Mouse (Mus musculus): Measurements from ENCODE around the gene Cntnap5a.

GRCm38 (mm10) chr1:116128450-116129246, 444.1 kb downstream of the Cntnap5a start:
- no peak for TF ChIP-seq POLR2A (IDR thresholded peaks at IDR 0.05; ENCODE audit: insufficient read depth, low read depth, low read length)
- TF ChIP-seq CTCF (IDR thresholded peaks at IDR 0.05), result no peak
